Mouse (Mus musculus) duodenum, adult 2 months (tissue): ENCODE results near the gene Arg1. TPM values are rescaled to one million over a fixed set of nuclear protein-coding genes. Genes with fewer than 3 reads are reported as not detected.

Experiments used
- polyA plus RNA-seq: library from polyadenylated mRNA; depleted of rRNA; stranded (reverse); fragments of >200 nt; gene quantifications from 2 replicates; pipeline ENCODE4 v1.2.3, GENCODE M21; 2012; ENCODE audit warnings: low replicate concordance; rRNA removed

The Arg1 gene
- polyA plus RNA-seq = 0.12 and 0.26 TPM in 2 replicates

DNA sequence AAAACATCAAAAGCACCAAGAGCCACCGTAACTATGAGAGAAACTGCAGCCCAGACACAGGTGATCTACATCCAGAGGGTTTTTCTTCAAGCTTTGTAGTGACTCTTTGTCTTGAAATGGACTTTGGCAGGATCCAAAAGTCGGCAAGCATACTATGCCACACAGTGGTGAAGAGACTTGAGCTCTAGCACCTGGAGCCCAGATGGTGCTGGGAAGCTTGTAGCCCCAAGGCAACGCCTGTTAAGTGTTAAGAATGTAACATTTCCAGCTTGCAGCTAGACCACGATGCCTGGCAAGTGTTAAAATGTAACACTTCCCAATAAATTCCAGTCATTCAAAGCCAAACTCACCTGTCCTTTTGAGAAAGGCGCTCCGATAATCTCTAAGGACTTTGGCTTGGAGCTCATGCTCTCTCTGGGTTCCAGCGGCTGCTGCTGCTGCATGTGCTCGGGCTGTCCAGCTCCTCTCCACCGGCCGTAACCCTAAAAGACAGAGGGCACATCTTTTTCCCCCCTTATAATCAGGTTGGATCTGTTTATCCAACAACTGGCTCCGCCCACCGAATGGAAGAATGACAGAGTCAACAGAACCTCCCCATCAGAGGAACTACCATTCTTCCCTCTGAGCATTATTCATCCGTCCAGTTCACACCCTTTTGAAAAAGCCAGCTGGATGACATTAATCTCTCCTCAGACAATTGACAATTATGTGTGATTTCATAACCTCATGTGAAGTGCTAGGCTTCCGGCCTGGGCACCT lies at the start of gene Arg1:
Gene Arg1, minus strand, starts transcription at position 523 of the 759 bp plus-strand sequence.

DNA sequence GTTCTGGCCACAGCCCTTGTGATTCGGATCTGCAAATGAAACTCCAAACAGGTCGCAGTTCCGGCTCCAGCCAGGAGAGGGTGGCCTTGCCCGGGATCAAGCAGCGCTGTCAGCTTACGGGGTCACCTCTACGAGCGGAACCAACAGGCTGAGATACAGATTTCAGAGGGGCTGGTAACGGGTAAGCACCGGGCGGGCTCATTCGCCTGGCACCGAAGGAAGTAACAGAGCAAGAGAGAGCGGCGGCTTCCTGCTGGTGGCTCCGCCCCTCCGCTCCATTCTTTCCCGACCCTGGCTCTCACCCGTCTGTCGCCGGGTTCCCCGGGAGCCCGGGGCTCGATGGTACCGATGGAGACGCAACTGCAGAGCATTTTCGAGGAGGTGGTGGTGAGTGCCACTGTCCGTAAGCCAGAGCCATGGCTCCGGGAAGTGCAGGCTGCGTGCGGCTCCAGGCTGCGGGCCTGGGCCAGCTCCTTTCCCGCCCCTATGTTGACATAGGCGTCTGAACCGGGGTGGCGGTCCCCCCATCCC lies 57.5 kb downstream of the Arg1 start, which contains the start of gene Med23:
Gene Med23, plus strand, starts transcription at position 227 of the 531 bp plus-strand sequence.

Other genes with a start within 250 kb of the Arg1 start
- 1.4 and 1.8 TPM in 2 replicates for gene Enpp1, start 215.3 kb downstream of the Arg1 start, polyA plus RNA-seq
- 21.8 and 53.0 TPM in 2 replicates for gene Enpp3, start 84.7 kb downstream of the Arg1 start, polyA plus RNA-seq
- 8.3 and 9.4 TPM in 2 replicates for gene Med23, start 57.5 kb downstream of the Arg1 start, polyA plus RNA-seq